Mouse (Mus musculus) lung, postnatal 10 days (tissue): ENCODE measurements at regions not wholly inside any gene's neighbourhood (a gene's known extent, or its start where the extent isn't known, plus 50 kb on each side); places are given as distances from the start of the nearest gene placed in this dataset.

Experiments used
- DNase-seq: peaks from one replicate; pipeline ENCODE4 v3.0.0; 2021

- no peak for DNase-seq
Measured at GRCm38 (mm10) chr5:75475414-75475813, 99.3 kb upstream of the Kit start.

GRCm38 (mm10) chr5:75478499-75478898 lies 96.2 kb upstream of the Kit start:
- DNase-seq, result peak; percentile 66

GRCm38 (mm10) chr5:75479149-75479548 lies 95.6 kb upstream of the Kit start:
- DNase-seq, result no peak

GRCm38 (mm10) chr5:75481595-75481994 lies 93.1 kb upstream of the Kit start:
- no peak for DNase-seq

GRCm38 (mm10) chr5:75484330-75484729 lies 90.4 kb upstream of the Kit start:
- peak; percentile 2 for DNase-seq

- peak; percentile 48 for DNase-seq
Measured at GRCm38 (mm10) chr5:75490806-75491205, 83.9 kb upstream of the Kit start.

GRCm38 (mm10) chr5:75494143-75494542 lies 80.6 kb upstream of the Kit start:
- DNase-seq, result no peak

- no peak for DNase-seq
Measured at GRCm38 (mm10) chr5:75499053-75499452, 75.7 kb upstream of the Kit start.

GRCm38 (mm10) chr5:75499695-75500094 lies 75.0 kb upstream of the Kit start:
- no peak for DNase-seq

- peak; percentile 29 for DNase-seq
Measured at GRCm38 (mm10) chr5:75500654-75501416, 73.9 kb upstream of the Kit start.

- DNase-seq, result no peak
Measured at GRCm38 (mm10) chr5:75503673-75504072, 71.0 kb upstream of the Kit start.

- no peak for DNase-seq
Measured at GRCm38 (mm10) chr5:75512521-75513422, 61.9 kb upstream of the Kit start.

GRCm38 (mm10) chr5:75518213-75518612 lies 56.5 kb upstream of the Kit start:
- DNase-seq, result no peak

GRCm38 (mm10) chr5:75523041-75523678 lies 51.6 kb upstream of the Kit start:
- DNase-seq, result no peak
